Mouse (Mus musculus): ENCODE measurements around the gene Thsd4. TPM values are rescaled to one million over a fixed set of nuclear protein-coding genes. Genes with fewer than 3 reads are reported as not detected.

The Thsd4 gene
- polyA plus RNA-seq, 1 experiment from 2014 or later, result 3.4 TPM

- Histone ChIP-seq H3K27ac (ENCODE audit: low read length) (no peak overlapping the region), H3K9ac (replicated peaks; ENCODE audit: low read depth) (no peak overlapping the region), H3K27me3 (replicated peaks; ENCODE audit: insufficient read depth, low read length) (no peaks in the 10 kb centered on the region), H3K9me3 (ENCODE audit: low read length) (no peaks in the 10 kb centered on the region), H3K4me3 (ENCODE audit: low read depth, low read length) (no peak overlapping the region), H3K4me2 (replicated peaks; ENCODE audit: low read depth, low read length) (no peak overlapping the region), H3K4me1 (ENCODE audit: insufficient read depth, low read depth, low read length) (no peaks in the 10 kb centered on the region), H3K36me3 (ENCODE audit: insufficient read depth, low read length) (no peaks in the 10 kb centered on the region)
- no peak for DNase-seq (ENCODE audit: low spot score)
- TF ChIP-seq EP300 (IDR thresholded peaks at IDR 0.05), result no peak
- no peak for TF ChIP-seq CTCF (IDR thresholded peaks at IDR 0.05)
- ATAC-seq, result no peak
- 84% methylated on average over 8 of the region's 8 CpGs for WGBS
These were observed 454.6 kb downstream of the Thsd4 start for GRCm38 (mm10) chr9:60067241-60067640.

- 60% methylated on average over 4 of the region's 4 CpGs for WGBS
- DNase-seq (ENCODE audit: low spot score), result no peak
- Histone ChIP-seq H3K4me3 (ENCODE audit: low read depth, low read length) (no peak overlapping the region), H3K4me1 (ENCODE audit: insufficient read depth, low read depth, low read length) (no peaks in the 10 kb centered on the region), H3K27me3 (replicated peaks; ENCODE audit: insufficient read depth, low read length) (no peaks in the 10 kb centered on the region), H3K27ac (ENCODE audit: low read length) (no peak overlapping the region), H3K9me3 (ENCODE audit: low read length) (no peaks in the 10 kb centered on the region), H3K36me3 (ENCODE audit: insufficient read depth, low read length) (no peaks in the 10 kb centered on the region), H3K9ac (replicated peaks; ENCODE audit: low read depth) (no peak overlapping the region), H3K4me2 (replicated peaks; ENCODE audit: low read depth, low read length) (no peak overlapping the region)
- ATAC-seq, result no peak
- TF ChIP-seq CTCF (IDR thresholded peaks at IDR 0.05), result no peak
- no peak for TF ChIP-seq EP300 (IDR thresholded peaks at IDR 0.05)
These were observed 456.7 kb downstream of the Thsd4 start for GRCm38 (mm10) chr9:60065184-60065583.

GRCm38 (mm10) chr9:60063191-60063720 lies 458.6 kb downstream of the Thsd4 start:
- no peak overlapping the region for H3K27ac ChIP-seq (ENCODE audit: low read length)
- ATAC-seq, result no peak
- no peaks in the 10 kb centered on the region for H3K27me3 ChIP-seq (replicated peaks; ENCODE audit: insufficient read depth, low read length)
- H3K4me2 ChIP-seq (replicated peaks; ENCODE audit: low read depth, low read length), result no peak overlapping the region
- no peak overlapping the region for H3K9ac ChIP-seq (replicated peaks; ENCODE audit: low read depth)
- TF ChIP-seq CTCF (IDR thresholded peaks at IDR 0.05) (no peak), EP300 (IDR thresholded peaks at IDR 0.05) (no peak)
- H3K36me3 ChIP-seq (ENCODE audit: insufficient read depth, low read length), result no peaks in the 10 kb centered on the region
- H3K4me3 ChIP-seq (ENCODE audit: low read depth, low read length), result no peak overlapping the region
- DNase-seq (ENCODE audit: low spot score), result peak; percentile 25
- no peaks in the 10 kb centered on the region for H3K4me1 ChIP-seq (ENCODE audit: insufficient read depth, low read depth, low read length)
- no peaks in the 10 kb centered on the region for H3K9me3 ChIP-seq (ENCODE audit: low read length)
- WGBS, result 70% methylated on average over 4 of the region's 4 CpGs

GRCm38 (mm10) chr9:60056131-60056530 lies 465.7 kb downstream of the Thsd4 start:
- Histone ChIP-seq H3K4me2 (replicated peaks; ENCODE audit: low read depth, low read length) (no peak overlapping the region), H3K9ac (replicated peaks; ENCODE audit: low read depth) (no peak overlapping the region), H3K36me3 (ENCODE audit: insufficient read depth, low read length) (no peaks in the 10 kb centered on the region), H3K27me3 (replicated peaks; ENCODE audit: insufficient read depth, low read length) (no peaks in the 10 kb centered on the region), H3K9me3 (ENCODE audit: low read length) (no peaks in the 10 kb centered on the region), H3K27ac (ENCODE audit: low read length) (no peak overlapping the region), H3K4me3 (ENCODE audit: low read depth, low read length) (no peak overlapping the region), H3K4me1 (ENCODE audit: insufficient read depth, low read depth, low read length) (no peaks in the 10 kb centered on the region)
- TF ChIP-seq EP300 (IDR thresholded peaks at IDR 0.05) (no peak), CTCF (IDR thresholded peaks at IDR 0.05) (no peak)
- DNase-seq (ENCODE audit: low spot score) (peak; percentile 17), ATAC-seq (no peak)
- WGBS, result 57% methylated on average over 5 of the region's 5 CpGs

- Histone ChIP-seq H3K9ac (replicated peaks; ENCODE audit: low read depth) (no peak overlapping the region), H3K4me3 (ENCODE audit: low read depth, low read length) (no peak overlapping the region), H3K4me1 (ENCODE audit: insufficient read depth, low read depth, low read length) (no peaks in the 10 kb centered on the region), H3K27ac (ENCODE audit: low read length) (no peak overlapping the region), H3K36me3 (ENCODE audit: insufficient read depth, low read length) (no peaks in the 10 kb centered on the region), H3K27me3 (replicated peaks; ENCODE audit: insufficient read depth, low read length) (no peaks in the 10 kb centered on the region), H3K4me2 (replicated peaks; ENCODE audit: low read depth, low read length) (no peak overlapping the region), H3K9me3 (ENCODE audit: low read length) (no peaks in the 10 kb centered on the region)
- ATAC-seq, result no peak
- TF ChIP-seq CTCF (IDR thresholded peaks at IDR 0.05) (no peak), EP300 (IDR thresholded peaks at IDR 0.05) (no peak)
- no peak for DNase-seq (ENCODE audit: low spot score)
- WGBS, result 49% methylated on average over 5 of the region's 5 CpGs
These were observed 466.9 kb downstream of the Thsd4 start for GRCm38 (mm10) chr9:60054951-60055350.

- Histone ChIP-seq H3K36me3 (ENCODE audit: insufficient read depth, low read length) (no peaks in the 10 kb centered on the region), H3K9me3 (ENCODE audit: low read length) (no peaks in the 10 kb centered on the region), H3K4me2 (replicated peaks; ENCODE audit: low read depth, low read length) (no peak overlapping the region), H3K4me3 (ENCODE audit: low read depth, low read length) (no peak overlapping the region), H3K27ac (ENCODE audit: low read length) (no peak overlapping the region), H3K4me1 (ENCODE audit: insufficient read depth, low read depth, low read length) (no peaks in the 10 kb centered on the region), H3K27me3 (replicated peaks; ENCODE audit: insufficient read depth, low read length) (no peaks in the 10 kb centered on the region), H3K9ac (replicated peaks; ENCODE audit: low read depth) (no peak overlapping the region)
- DNase-seq (ENCODE audit: low spot score), result no peak
- TF ChIP-seq CTCF (IDR thresholded peaks at IDR 0.05), result no peak
- no peak for TF ChIP-seq EP300 (IDR thresholded peaks at IDR 0.05)
- no peak for ATAC-seq
- 95% methylated on average over 5 of the region's 5 CpGs for WGBS
These were observed 468.7 kb downstream of the Thsd4 start for GRCm38 (mm10) chr9:60053117-60053516.

- Histone ChIP-seq H3K27ac (ENCODE audit: low read length) (no peak overlapping the region), H3K4me2 (replicated peaks; ENCODE audit: low read depth, low read length) (no peak overlapping the region)
- WGBS, result 78% methylated on average over 4 of the region's 4 CpGs
These were observed 469.4 kb downstream of the Thsd4 start for GRCm38 (mm10) chr9:60052415-60052814.

More at GRCm38 (mm10) chr9:60052415-60052814, 469.4 kb downstream of the Thsd4 start:
- no peak for DNase-seq (ENCODE audit: low spot score)
- no peaks in the 10 kb centered on the region for H3K27me3 ChIP-seq (replicated peaks; ENCODE audit: insufficient read depth, low read length)
- H3K4me3 ChIP-seq (ENCODE audit: low read depth, low read length), result no peak overlapping the region
- TF ChIP-seq CTCF (IDR thresholded peaks at IDR 0.05), result peak; percentile 21; the same call in 1 of the 2 replicates
- TF ChIP-seq EP300 (IDR thresholded peaks at IDR 0.05), result no peak
- H3K9ac ChIP-seq (replicated peaks; ENCODE audit: low read depth), result no peak overlapping the region
- H3K36me3 ChIP-seq (ENCODE audit: insufficient read depth, low read length), result no peaks in the 10 kb centered on the region
- no peak for ATAC-seq
- no peaks in the 10 kb centered on the region for H3K4me1 ChIP-seq (ENCODE audit: insufficient read depth, low read depth, low read length)
- H3K9me3 ChIP-seq (ENCODE audit: low read length), result no peaks in the 10 kb centered on the region
